Mouse (Mus musculus): ENCODE measurements around the gene Scn10a. TPM values are rescaled to one million over a fixed set of nuclear protein-coding genes. Genes with fewer than 3 reads are reported as not detected.
A peak's percentile ranks its signal among the peaks of the same experiment; 100 is the strongest.

Scn10a gene
- under 1 TPM; 0.67 to 0.75 TPM for total RNA-seq (2021)
- long read RNA-seq, experiment 1, partial matches to known transcripts = 0 of 1 reads
- long read RNA-seq, experiment 1, other reads (novel, unspliced or antisense) = 1 of 1 reads
- long read RNA-seq, experiment 2, partial matches to known transcripts = 0 of 1 reads
- long read RNA-seq, experiment 2, other reads (novel, unspliced or antisense) = 1 of 1 reads

DNA sequence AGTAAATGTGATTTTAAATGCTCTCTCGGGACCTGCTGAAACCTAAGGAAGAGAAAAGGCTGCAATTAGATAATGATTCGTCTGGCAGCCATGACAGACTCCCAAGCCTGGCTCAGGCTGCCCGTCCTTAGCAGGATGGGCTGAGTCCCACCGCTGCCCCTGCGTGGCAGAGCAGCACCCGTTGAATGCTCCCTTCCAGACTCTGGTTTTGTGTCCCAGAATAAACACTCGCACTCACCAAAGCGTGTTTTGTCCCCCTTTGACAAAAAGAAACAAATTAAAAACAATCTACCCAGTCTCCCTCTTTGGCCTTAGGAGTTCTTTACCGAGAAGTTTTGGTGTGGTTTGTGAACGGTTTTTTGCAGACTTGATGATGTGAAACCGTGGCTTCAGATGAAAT, at the start of gene Scn10a:
Scn10a (minus strand) TSS at position 101 of the 400 bp plus-strand sequence.
- no peak for DNase-seq

DNA sequence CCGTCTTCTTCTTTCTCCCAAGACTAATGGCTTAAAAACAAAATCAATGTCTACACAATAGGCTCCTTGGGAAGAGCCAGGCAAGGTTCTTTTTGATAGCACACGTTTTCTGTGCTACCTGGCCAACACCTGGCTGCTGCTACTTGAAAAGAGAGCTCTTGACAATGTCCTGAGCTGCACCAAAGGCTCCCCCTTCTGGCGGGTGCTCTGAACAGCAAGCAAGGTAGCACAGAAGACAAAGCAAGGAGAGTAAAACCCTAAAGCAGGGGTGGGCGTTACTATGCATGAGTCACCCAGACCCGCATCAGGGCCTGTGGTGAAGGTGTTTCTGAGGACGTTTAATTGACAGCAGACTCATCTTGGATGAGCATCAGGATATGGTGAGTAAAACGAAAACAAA, 49.5 kb upstream of the Scn10a start:
- DNase-seq = peak in 1 of 2 experiments; percentile 40

DNA sequence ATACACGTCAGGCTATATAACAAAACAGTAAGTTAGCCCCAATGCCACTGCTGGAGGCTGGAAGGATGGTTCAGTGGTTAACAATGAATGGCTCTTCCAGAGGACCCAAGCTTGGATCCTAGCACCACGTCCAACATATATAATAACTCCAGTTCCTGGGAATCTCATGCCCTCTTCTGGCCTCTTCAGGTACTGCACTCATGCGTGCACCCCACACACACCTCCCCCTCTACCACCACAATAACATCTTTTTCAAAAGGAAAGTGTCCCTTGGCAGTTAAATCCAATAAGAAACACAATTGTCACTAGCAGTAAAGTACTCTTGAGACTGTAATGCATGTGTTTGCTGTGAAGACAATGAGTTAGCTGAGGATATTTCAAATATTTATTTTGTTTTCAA, 41.1 kb upstream of the Scn10a start:
- DNase-seq = no peak

DNA sequence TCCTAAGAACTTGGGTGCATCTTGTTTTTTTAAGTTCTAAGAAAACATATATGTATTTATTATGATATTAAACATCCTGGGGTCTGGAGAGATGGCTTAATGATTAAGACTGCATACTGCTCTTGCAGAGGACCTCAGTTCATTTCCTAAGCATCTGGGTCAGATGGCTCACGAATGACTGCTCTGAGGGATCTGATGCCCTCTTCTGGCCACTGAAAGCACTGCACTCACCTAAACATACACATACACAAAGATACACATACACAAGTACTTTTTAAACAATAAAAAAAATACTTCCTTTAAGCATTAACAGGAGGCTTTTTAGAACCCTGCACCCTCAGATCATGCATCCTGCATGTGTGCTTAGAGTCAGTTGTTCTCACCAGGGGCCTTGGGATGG, 40.3 kb upstream of the Scn10a start:
- no peak for DNase-seq

DNA sequence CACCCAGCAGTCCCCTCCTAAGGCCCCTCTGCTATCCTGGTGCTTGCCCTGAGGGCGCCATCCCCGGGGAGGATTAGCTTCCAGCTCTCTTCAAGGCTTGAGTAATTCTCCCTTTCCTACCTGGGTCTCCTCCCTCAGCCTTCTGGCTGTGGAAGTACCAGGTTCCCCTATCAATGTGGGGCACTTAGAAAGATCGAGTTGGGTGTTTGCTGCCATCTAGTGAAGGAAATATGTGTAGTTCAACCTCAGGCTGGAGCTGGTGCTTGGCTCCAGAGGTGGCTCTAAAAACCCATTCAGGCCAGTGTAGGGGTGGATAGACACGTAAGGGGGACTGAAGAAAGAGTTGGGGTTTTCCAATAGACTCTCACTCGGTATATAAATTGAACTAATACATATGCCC, 32.4 kb upstream of the Scn10a start:
- peak; percentile 22 to 27 for DNase-seq

DNA sequence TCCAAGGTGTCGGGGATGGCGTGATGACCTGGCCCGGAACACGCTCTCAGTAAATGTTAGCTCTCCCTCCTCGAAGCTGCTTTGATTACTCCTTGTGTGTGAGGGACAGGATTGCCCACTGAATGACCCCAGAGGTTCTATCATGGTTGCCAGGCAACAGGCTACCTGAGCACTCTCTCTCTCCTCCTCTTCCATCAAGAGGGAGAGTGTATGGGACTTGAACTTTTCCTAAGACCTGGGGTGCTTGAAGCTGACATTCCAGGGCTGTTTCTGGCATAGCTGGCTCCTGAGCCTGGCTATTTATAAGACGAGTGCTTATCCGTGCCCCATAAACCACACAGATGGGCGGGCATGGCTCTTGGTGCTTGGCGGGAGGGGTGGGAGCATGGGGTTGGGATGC, 30.0 kb upstream of the Scn10a start:
- no peak for DNase-seq

DNA sequence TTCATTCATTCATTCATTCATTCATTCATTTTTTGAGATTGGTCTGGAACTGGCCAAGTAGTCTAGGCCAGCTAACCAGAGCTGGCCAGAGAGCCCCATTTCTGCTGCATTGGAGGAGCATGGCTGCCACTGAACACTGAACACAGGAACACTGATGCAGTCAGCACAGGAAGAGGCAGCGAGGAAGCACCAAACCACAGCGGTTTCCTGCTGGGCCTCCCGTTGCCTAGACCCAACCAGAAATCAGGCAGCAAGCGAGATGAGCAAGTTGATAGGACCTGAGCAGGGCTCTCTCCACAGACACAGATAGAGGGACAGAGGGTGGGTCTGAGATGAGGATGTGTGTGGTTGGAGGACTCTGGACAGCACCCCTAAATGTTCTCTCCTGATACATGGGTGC, 24.8 kb upstream of the Scn10a start:
- peak in 1 of 2 experiments; percentile 16 for DNase-seq

DNA sequence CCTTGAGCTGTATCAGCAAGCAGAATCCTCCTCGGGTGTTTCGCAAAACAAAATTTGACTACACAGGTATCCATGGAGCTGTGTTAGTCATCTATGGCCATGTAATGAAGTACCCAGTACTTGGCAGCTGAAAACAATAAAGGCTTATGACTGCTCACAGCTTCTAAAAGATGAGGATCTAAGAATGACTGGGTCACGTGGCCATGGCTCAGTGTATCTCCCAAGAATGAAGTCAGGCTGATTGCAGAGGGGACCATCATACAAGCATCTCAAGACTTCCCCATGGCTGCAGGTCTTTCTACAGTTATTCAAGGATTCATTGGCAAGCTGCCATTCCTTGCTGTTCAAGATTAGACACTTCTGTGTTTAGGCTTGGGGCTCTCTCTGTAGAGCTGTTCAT, 24.2 kb upstream of the Scn10a start:
- no peak for DNase-seq

DNA sequence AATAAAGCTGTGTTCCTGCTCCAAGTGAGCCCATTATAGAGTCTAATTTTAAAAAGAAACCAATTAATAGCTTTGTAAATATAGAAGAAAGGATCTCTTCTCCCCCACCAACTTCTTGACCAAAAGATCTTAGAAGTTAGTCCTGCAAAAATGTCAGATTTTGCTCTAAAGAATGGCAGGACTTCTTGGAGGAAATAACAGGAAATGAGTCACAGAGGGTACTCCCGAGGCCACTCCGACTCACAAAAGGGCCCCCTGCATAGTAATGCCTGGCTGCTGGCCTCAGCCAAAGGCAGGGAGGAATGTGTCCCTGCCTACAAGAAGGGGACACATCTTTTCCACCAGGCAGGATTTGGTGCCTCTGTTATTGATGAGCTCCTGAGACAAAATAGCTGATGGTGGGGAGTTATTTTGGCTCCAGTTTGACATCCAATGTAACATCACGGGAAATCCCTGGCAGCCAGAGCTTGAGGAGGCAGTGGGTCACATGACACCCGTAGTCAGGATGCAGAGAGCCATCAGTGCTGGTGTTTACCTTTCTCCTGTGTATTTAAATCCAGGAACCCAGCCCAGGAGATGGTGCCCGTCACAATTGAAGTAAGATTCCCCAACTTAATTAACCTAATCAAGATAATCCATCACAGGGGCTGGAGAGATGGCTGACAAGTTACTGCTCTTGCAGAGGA, 22.1 kb upstream of the Scn10a start:
- no peak for DNase-seq

DNA sequence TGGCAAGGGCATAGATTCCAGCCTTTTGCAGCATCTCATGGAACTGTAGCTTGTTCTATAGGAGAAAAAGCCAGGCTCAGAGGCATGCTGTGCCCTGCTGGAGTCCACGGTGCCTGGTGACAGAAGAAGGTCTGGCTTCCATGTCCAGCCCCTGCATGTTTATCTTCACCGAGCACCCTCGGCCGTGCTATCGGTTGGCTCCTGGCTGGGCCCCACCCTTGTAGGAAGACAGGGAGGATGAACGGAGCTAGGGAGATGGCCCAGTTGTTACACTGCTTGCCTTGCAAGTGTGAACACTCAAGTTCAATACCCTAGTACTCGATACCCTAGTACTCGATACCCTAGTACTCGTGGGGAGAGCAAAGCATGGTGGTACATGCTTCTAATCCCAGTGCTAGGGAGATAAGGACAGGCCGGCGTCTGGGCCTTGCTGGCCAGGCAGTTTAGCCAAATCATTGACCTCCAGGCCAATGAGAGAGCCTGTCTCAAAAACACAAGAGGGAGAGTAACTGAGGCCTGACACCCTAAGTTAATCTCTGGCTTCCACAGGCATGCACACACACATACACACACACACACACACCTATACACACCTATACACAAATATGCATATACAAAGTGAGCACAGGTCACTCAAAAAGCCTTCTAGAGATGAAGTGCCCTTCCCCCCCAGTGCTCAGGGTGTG, 9.4 kb upstream of the Scn10a start:
- DNase-seq = no peak

DNA sequence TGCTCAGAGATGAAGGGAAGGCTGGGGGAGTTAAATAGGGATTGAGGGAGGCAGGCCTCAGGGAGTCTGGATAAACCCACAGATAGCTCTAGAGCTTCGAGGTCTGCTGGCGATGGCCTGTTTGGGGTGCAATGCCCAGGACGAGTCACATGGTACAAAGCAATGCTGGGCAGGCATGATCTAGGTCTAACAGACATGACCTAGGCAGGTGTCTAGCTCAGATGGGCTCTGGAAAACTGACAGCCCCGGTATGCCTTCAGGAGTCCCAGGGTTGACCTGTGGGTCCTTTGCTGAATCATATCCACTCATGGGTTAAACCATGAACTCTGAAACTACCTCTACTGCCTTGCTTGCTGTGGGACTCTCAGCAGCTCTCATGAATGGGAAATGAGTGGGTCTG, 7.9 kb upstream of the Scn10a start:
- no peak for DNase-seq

DNA sequence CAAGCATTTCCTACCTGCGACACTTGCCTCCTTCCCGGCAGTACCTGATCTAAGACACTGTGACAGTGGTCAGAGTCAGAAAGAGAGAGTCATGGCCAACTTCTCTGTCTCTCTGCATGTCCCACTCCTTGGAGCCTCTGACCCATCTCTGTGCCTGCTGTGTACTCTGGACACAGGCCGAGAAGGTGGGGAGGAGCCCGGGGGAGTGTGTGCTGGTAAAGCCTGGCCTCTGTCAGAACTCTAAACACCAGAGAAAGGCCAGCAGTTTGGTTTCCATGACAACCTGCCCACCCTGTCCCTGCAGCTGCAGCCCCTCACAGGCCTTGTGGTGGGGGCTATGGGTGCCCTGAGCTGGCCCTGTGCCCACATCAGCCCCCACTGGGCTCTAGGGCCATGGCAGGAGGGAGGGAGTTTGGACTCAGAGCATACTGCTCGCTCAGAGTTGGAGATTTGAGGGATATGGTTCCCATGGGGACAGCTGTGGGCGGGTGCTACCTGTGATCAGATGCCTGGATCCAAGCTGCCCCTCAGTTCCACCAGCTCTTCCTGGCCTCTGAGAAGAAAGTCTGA, 6.3 kb upstream of the Scn10a start:
- DNase-seq = no peak

DNA sequence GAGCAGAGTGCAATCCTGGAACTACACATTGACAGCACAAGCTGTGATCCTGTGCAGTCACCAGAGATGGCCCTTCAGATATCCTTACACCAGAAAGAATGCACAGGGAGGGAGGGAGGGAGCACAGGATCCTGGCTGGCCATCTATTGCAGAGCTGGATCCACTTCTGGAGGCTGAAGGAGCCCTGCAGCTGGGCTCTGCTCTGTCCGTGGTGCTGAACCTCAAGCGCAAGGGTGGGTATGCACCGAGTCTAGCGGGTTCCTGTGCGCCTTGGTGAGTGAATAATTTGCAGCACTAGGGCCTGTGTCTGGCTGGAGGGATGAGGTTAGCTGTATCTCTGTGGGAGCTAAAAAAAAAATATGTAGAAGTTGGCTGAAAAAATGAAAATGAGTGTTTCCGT, 12.4 kb downstream of the Scn10a start:
- peak; percentile 25 to 60 for DNase-seq

DNA sequence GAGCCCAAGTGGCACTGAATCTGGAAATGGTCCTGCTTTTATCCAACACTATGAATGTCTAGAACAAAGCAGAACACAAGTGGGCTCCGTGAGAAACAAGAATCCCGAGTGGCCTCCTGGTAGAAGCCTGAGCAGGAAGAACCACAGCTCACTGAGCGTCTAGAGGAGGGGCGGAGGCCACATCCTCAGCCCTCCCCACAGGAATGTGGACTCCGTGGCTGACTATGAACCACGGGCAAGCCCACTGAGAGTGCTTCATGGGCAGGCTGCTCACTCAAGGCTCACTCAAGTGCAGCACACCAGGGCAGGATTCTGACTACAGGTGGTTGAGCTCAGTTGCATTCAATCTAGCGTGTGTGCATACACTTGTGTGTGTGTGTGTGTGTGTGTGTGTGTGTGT, 27.6 kb downstream of the Scn10a start:
- DNase-seq = no peak

DNA sequence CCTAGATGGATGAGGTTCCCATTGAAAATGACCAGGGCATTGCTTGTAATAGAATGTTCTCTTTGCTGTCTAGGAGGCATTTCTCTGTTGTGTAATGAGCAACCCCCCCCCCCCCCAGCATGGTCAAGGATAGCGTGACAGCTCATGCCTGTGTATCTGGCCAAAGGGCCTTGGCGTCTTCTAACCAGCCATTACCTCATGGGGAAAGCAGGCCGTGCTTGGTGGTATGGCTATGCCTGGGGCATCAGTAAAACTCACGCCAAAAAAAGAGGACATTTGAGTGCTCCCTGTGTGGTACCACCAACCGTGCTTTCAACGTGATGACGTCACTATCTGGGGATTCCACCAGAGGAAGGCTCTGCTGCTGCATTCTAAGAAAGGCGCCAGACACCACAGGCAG, 28.1 kb downstream of the Scn10a start:
- DNase-seq = peak in 1 of 2 experiments; percentile 19

DNA sequence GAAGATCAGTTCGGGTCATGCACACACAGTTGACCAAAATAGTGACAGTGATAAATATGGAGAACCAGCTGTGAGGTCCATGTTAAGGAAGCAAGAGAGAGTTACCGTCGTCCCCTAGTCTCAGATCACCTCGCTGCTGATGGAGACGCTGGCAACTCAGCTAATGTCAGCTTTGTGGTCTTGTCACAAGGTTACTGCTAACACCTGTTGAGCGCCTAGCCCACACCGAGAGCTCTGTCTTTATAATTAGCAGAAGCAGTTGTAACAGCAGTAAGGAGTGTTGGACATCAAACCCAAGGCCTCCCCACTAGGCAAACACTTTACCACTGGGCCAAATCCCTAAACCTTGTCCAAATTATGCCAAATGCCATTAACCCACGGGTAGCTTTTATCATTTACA, 31.2 kb downstream of the Scn10a start:
- DNase-seq = peak in 1 of 2 experiments; percentile 2

DNA sequence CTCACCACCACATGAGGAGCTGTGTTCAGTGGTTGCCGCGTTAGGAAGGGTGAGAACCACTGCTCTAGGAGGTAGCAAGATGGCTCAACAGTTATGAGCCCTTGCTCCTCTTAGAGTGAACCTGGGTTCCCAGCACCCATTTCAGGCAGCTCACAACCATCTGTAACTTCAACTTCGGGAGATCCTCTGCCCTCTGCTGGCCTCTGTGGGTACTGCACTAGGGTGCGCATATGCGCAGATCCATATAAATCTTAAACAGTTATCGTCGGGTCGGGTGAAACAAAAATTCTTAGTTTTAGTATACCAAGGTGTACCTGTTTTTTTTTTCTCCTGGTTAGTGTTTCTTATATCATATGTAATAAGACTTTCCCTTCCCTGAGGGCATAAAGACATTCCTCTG, 32.9 kb downstream of the Scn10a start:
- no peak for DNase-seq

DNA sequence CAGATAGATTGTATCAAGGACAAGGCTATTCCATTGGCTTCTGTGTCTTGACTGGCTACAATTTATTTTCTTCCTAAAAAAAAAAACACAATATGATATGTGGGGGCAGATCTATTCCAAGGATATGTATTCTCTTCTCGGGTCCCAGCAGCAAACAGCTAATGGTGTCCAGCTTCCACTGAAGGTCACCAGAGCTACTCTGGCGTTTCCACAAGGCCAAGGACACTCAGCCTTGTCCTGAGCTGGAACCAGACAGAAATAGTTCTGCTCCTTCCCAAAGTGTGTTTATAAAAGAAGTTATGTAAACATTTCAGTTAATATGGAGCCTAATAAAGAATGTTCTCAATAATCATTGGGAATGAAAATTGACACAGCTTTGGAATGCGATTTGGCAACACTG, 38.2 kb downstream of the Scn10a start:
- DNase-seq = peak in 1 of 2 experiments; percentile 22

DNA sequence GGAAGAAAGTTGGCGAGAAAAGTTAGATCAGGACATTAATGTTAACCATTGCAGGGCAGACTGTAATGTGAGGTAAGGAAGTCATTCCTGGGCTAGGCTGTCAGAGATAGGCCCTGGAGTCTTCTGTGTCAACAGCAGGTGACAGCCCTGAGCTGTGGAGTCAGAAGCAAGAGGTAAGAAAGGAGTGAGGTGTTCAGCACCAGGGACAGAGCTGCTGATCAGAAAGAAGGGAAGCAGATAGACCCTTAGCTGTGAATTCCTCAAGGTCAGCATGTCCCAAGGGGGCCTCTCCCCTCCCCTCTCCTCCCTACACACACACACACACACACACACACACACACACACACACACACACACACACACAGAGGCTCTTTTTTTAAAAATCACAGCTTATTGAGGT, 55.0 kb downstream of the Scn10a start:
- DNase-seq = peak; percentile 9 to 14

DNA sequence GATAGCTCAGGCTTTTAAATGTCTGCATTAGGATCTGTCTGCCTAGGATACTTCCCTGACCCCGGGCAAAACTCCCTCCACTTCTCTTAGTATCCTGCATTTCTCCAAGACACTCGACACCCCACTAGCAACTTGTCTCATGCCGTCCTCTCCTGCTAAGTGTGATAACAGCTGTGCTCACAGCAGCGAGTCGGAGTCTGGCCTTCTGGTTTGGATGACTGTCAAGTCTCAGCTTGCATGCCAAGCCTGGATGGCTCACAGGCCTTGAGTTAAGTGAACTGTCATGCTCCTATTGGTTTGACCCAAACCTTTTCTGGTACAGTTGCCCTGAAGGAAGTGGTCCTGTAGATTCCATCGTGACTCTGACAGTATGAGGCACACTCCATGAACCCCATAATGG, 63.0 kb downstream of the Scn10a start:
- DNase-seq = peak; percentile 48 to 51

DNA sequence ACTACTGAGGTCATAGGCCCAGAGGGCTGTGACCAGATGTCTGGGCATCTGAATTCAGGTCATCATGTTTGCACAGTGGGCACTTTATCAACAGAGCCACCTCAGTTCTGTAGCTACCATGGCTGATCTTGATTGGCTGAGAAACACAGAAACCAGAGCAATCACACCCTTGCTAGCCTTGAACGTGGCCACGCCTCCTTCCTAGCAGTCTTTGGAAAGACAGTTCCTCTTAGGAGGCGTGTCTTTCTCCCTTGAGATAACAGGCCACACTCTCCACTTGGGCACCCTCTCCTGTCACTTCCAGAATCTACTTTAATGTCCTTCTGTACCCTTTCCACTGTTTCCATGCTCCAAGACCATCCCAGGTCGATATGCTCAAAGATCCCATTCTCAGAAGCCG, 65.4 kb downstream of the Scn10a start:
- DNase-seq = no peak

DNA sequence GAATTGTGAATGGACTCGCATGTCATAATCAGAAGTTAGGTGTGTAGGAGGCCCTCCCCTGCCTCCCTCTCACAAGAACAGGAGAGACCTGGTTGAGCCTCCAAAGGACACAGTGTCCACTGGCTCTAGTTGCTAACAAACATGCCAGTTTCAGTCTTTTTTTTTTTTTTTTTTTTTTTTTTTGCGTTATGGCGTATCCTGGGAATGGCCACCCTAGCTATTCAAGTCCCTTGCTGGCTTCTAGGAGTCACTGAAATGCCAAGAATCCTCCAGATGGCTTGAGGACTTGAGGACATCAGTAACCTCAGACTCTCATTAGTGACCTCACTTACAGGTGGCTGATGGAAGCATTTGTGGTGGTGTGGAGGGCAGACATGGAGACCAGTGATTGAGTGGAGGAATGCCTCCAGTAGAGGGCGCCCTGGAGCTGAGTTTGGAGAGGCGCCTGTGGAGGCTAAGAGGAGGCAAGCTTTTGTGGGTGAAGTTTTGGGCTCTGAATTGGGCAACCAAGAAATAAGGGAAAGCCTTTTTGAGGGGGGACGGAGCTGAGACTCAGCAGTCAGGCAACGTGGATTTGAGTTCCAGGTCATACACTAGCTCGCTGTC, 72.1 kb downstream of the Scn10a start:
- DNase-seq = peak; percentile 16 to 77

DNA sequence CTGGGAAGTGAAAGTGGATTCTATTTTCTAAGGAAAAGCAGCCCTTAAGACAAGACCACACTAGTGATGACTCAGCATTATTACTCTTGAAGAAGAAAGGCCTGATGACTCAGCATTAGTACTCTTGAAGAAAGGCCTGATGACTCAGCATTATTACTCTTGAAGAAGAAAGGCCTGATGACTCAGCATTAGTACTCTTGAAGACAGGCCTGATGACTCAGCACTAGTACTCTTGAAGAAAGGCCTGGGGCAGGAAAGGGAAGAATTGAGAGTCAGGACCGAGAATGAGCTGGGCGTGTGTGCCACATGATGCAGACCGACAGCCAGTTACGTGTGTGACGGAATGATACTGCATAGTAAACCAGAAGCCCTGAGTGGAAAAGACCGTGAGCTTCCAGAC, 77.1 kb downstream of the Scn10a start:
- no peak for DNase-seq
